Mouse (Mus musculus) small intestine, adult 2 months (tissue): ENCODE results near the gene Ces1f.

Experiments used
- CTCF ChIP-seq: fragments of 200-500 bp; IDR thresholded peaks from 2 replicates; pipeline ENCODE4 v1.5.1; 2012; ENCODE audit warnings: low read depth, mild to moderate bottlenecking, control low read depth, inconsistent platforms, low read length, moderate library complexity, mixed read lengths; ENCODE audit not compliant: insufficient replicate concordance, insufficient read length; ENCODE audit errors: extremely low read depth
- POLR2A ChIP-seq: fragments of 200-500 bp; IDR thresholded peaks from 2 replicates; pipeline ENCODE4 v1.6.1; 2012; ENCODE audit warnings: low read depth, mild to moderate bottlenecking, control low read depth, inconsistent platforms, low read length, moderate library complexity

DNA sequence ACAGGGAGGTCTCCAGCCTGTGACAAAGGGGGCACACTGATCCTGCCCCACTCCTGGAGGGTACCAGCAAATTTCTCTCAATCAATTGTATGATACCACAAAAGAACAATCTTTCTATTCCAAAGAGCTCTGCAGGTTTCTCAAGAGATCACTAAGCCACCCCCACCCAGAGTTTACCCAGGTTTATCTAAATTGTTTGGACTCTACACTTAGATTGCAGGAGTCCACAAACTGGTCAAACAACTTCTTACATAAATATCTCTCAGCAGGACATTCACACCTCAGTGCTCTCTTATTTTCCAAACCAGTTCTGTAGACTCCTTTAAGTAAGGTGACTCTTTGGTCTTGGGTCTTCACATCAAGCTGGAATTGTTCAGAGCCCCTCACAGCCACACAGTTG, 50.1 kb downstream of the Ces1f start, which contains the start of gene Ces1e:
- TF ChIP-seq CTCF (no peak), POLR2A (no peak)
